11 mouse cellular contexts compared by ENCODE assay signal in the genomic region with DNA sequence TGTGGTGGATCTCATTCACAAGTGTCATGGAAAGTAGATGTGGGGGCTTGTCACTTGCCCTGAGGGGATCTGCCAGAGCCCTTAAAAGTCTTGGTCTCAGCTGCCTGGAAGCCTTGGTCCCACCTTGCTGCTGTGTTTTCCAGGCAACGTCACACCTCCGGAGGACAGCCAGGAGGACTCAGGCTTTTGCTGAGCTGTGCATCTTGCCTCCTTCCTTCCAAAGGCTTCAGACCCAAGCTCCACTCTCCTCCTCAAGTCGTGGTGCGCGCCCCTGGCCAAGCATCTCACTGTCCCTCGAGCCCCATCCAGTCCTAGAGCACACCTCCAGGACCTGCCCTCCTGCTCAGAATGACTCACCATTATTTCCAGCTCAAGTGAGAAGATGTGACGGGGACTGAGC. TPM values are rescaled to one million over a fixed set of nuclear protein-coding genes. Genes with fewer than 3 reads are reported as not detected.
DNase-seq lines count a peak whose midpoint lies in the region; ATAC-seq and TF ChIP-seq lines count a peak whose summit lies in the region.
"Had no signal": no experiment of that assay in that cellular context is flagged by ENCODE, and none has a peak within 500 bp of the region (broad histone marks: within the 10 kb centered on the region; RNA-seq: fewer than 3 reads in every experiment).

No protein-coding gene starts in this region.

- DNase-seq in brain, adult 2 months (ENCODE audit: low read depth, low spot score) = peak; percentile 72
- no peak for DNase-seq in limb, embryonic 14.5 days (ENCODE audit: low spot score)
- no peak for DNase-seq in adrenal gland, adult 8-10 months
- no peak for DNase-seq in embryo, embryonic 10.5 days (ENCODE audit: low spot score)
- DNase-seq in embryo, embryonic 9.5 days (ENCODE audit: extremely low spot score) = no peak

- TF ChIP-seq CTCF in cortical plate, adult 2 months (IDR thresholded peaks at IDR 0.05; ENCODE audit: extremely low read depth, insufficient read depth, low read length) = no peak

- no peak overlapping the region for H3K9ac ChIP-seq in heart, embryonic 13.5 days
- no peak overlapping the region for H3K9ac ChIP-seq in heart, embryonic 11.5 days (ENCODE audit: low read depth, low read length)
- H3K9ac ChIP-seq in limb, embryonic 14.5 days (ENCODE audit: low read depth, low read length, severe bottlenecking) = no peak overlapping the region
- H3K9ac ChIP-seq: liver, embryonic 12.5 days had no signal

- ATAC-seq in heart, embryonic 13.5 days (ENCODE audit: extremely low read depth, insufficient number of reproducible peaks, low FRiP score, low TSS enrichment) = no peak
- ATAC-seq in heart, embryonic 11.5 days (replicated peaks; ENCODE audit: insufficient number of reproducible peaks, low FRiP score, low TSS enrichment) = no peak
- ATAC-seq in limb, embryonic 14.5 days (ENCODE audit: low FRiP score, low read depth) = no peak
- ATAC-seq: CD4-positive, CD25-positive, alpha-beta regulatory T cell, adult 4 months; liver, embryonic 12.5 days had no signal

- H3K36me3 ChIP-seq in heart, embryonic 13.5 days = no peaks in the 10 kb centered on the region
- H3K36me3 ChIP-seq in heart, embryonic 11.5 days (ENCODE audit: control insufficient read depth, insufficient read depth, low read length) = no peaks in the 10 kb centered on the region
- H3K36me3 ChIP-seq in limb, embryonic 14.5 days (ENCODE audit: control insufficient read depth, insufficient read depth, low read length) = no peaks in the 10 kb centered on the region
- H3K36me3 ChIP-seq: liver, embryonic 12.5 days had no signal

- peaks cover 18% of the 10 kb centered on the region for H3K4me1 ChIP-seq in heart, embryonic 13.5 days
- 0 out of 2 replicates have a peak, but pooled peaks cover 3% of the 10 kb centered on the region for H3K4me1 ChIP-seq in heart, embryonic 11.5 days (ENCODE audit: control insufficient read depth, insufficient read depth, low read length)
- peaks cover 19% of the 10 kb centered on the region for H3K4me1 ChIP-seq in cortical plate, adult 2 months (ENCODE audit: control insufficient read depth, insufficient read depth, low read length)
- H3K4me1 ChIP-seq in limb, embryonic 14.5 days (ENCODE audit: control insufficient read depth, insufficient read depth, low read length) = peaks cover 5% of the 10 kb centered on the region; the same call in 1 of the 2 replicates

- H3K27me3 ChIP-seq in heart, embryonic 13.5 days (replicated peaks) = peaks cover 83% of the 10 kb centered on the region
- peaks cover 64% of the 10 kb centered on the region for H3K27me3 ChIP-seq in heart, embryonic 11.5 days (ENCODE audit: control insufficient read depth, insufficient read depth, low read length)
- H3K27me3 ChIP-seq in limb, embryonic 14.5 days (ENCODE audit: control insufficient read depth, insufficient read depth, low read length) = peaks cover 49% of the 10 kb centered on the region

- H3K4me3 ChIP-seq in heart, embryonic 13.5 days = peak overlapping the region; percentile 64; the same call in 1 of the 2 replicates
- H3K4me3 ChIP-seq in heart, embryonic 11.5 days (ENCODE audit: low read depth, low read length) = no peak overlapping the region
- H3K4me3 ChIP-seq in cortical plate, adult 2 months (ENCODE audit: insufficient read depth, low read length) = peak overlapping the region; percentile 93
- no peak overlapping the region for H3K4me3 ChIP-seq in limb, embryonic 14.5 days (replicated peaks; ENCODE audit: low read length)

- 55% methylated on average over 7 of the region's 7 CpGs for WGBS in heart, embryonic 13.5 days
- WGBS in heart, embryonic 11.5 days (ENCODE audit: insufficient replicate concordance) = 55% methylated on average over 7 of the region's 7 CpGs
- 74% methylated on average over 6 of the region's 7 CpGs for WGBS in limb, embryonic 14.5 days

- no peaks in the 10 kb centered on the region for H3K9me3 ChIP-seq in heart, embryonic 13.5 days
- no peaks in the 10 kb centered on the region for H3K9me3 ChIP-seq in heart, embryonic 11.5 days (replicated peaks; ENCODE audit: control insufficient read depth, low read length)
- H3K9me3 ChIP-seq in limb, embryonic 14.5 days (ENCODE audit: control insufficient read depth, low read length) = no peaks in the 10 kb centered on the region
- H3K9me3 ChIP-seq: liver, embryonic 12.5 days had no signal

- H3K27ac ChIP-seq in heart, embryonic 13.5 days (replicated peaks) = no peak overlapping the region
- no peak overlapping the region for H3K27ac ChIP-seq in heart, embryonic 11.5 days (ENCODE audit: low read depth, low read length)
- peak overlapping the region; percentile 97; the same call in 1 of the 2 replicates for H3K27ac ChIP-seq in cortical plate, adult 2 months (ENCODE audit: insufficient read depth, low read length)
- H3K27ac ChIP-seq in limb, embryonic 14.5 days (replicated peaks; ENCODE audit: low read depth, low read length) = no peak overlapping the region
- H3K27ac ChIP-seq: liver, embryonic 12.5 days had no signal

- no peak for TF ChIP-seq POLR2A in cortical plate, adult 2 months (IDR thresholded peaks at IDR 0.05; ENCODE audit: extremely low read depth, insufficient read depth, low read length)
- no peak for TF ChIP-seq POLR2A in limb, embryonic 14.5 days (IDR thresholded peaks at IDR 0.05; ENCODE audit: borderline replicate concordance, extremely low read depth, insufficient read depth, insufficient read length)

- peak overlapping the region; percentile 99 for H3K4me2 ChIP-seq in heart, embryonic 13.5 days
- no peak overlapping the region for H3K4me2 ChIP-seq in heart, embryonic 11.5 days
- H3K4me2 ChIP-seq in limb, embryonic 14.5 days (replicated peaks; ENCODE audit: low read depth, low read length, severe bottlenecking) = peak overlapping the region; percentile 97; the same call in 1 of the 2 replicates

RNA-seq across cellular contexts. Expression of a gene that starts 2.1 kb away (rescaled TPM):
- 0.01 and 0.05 TPM in 2 replicates for polyA plus RNA-seq in heart, embryonic 13.5 days (2015; fragmentation: Nextera tagmentation; extraction: Ambion mirVana)
- polyA plus RNA-seq in heart, embryonic 11.5 days (2014; fragmentation: Nextera tagmentation; extraction: Ambion mirVana) = 0.06 and 0.13 TPM in 2 replicates
- polyA plus RNA-seq in cortical plate, adult 2 months (2012; rRNA removed) = 45.3 TPM in 2 replicates
- 0.41 and 0.47 TPM in 2 replicates for polyA plus RNA-seq in limb, embryonic 14.5 days (2012; rRNA removed)
- polyA plus RNA-seq in limb, embryonic 14.5 days (2014; fragmentation: Nextera tagmentation; extraction: Ambion mirVana) = 0.25 TPM in 2 replicates
- 1 to 10 TPM in 2 of 4 experiments, under 1 TPM in 2; 0.61 to 2.3 (median 1.1) TPM for total RNA-seq in adrenal gland, adult 8-10 months (2022)
- total RNA-seq: monocyte, adult 5-6 weeks had no signal

Comparison
In these comparisons a context has a peak if more than half of its experiments do, and no peak if none do; other contexts are left out.
1. H3K4me3 ChIP-seq: peak in heart, embryonic 13.5 days (single experiment) and cortical plate, adult 2 months (single experiment); none in heart, embryonic 11.5 days (single experiment) and limb, embryonic 14.5 days (single experiment).
2. RNA of a gene that starts 2.1 kb away (polyA plus RNA-seq): 45.3 TPM in cortical plate, adult 2 months; 0.25 to 0.47 TPM in limb, embryonic 14.5 days, 0.06 to 0.13 TPM in heart, embryonic 11.5 days and 0.01 to 0.05 TPM in heart, embryonic 13.5 days; every median in the first group is over 10 times any median in the second.